ENCODE assay signal across 10 mouse cellular contexts in the genomic region with DNA sequence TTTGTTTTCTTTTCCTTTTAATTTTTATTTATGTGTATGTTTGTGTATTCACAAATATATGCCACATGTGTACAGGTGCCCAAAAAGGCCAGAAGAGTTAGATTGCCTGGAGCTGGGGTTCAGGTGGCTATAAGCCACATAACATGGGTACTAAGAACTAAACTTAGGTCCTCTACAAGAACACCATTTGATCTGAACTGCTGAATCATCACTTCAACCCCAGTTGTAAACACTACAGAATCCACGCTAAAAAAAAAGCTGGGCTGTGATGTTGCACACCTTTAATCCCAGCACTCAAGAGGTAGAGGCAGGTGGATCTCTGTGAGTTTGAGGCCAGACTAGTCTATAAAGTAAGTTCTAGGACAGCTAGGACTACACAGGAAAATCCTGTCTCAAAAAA. TPM values are rescaled to one million over a fixed set of nuclear protein-coding genes. Genes with fewer than 3 reads are reported as not detected.
DNase-seq lines count a peak whose midpoint lies in the region; ATAC-seq and TF ChIP-seq lines count a peak whose summit lies in the region.
"Had no signal": no experiment of that assay in that cellular context is flagged by ENCODE, and none has a peak within 500 bp of the region (broad histone marks: within the 10 kb centered on the region; RNA-seq: fewer than 3 reads in every experiment).

No protein-coding gene starts in this region.

- peaks cover 18% of the 10 kb centered on the region for H3K36me3 ChIP-seq in hindbrain, embryonic 16.5 days (ENCODE audit: control insufficient read depth, insufficient read depth, low read length)
- peaks cover 27% of the 10 kb centered on the region for H3K36me3 ChIP-seq in myocyte (ENCODE audit: control insufficient read depth, insufficient read depth)

- no peak for TF ChIP-seq CTCF in layer of hippocampus, adult 2 months (conservative IDR thresholded peaks at IDR 0.05)
- TF ChIP-seq CTCF in cortical plate, adult 2 months (IDR thresholded peaks at IDR 0.05; ENCODE audit: extremely low read depth, insufficient read depth, low read length), result no peak

- TF ChIP-seq POLR2A in cortical plate, adult 2 months (IDR thresholded peaks at IDR 0.05; ENCODE audit: extremely low read depth, insufficient read depth, low read length), result no peak
- TF ChIP-seq POLR2A in myocyte (IDR thresholded peaks at IDR 0.05; ENCODE audit: insufficient read length, low read depth), result no peak

- H3K4me2 ChIP-seq in hindbrain, embryonic 16.5 days (ENCODE audit: low read length), result peak overlapping the region; percentile 58
- H3K4me2 ChIP-seq in myocyte (ENCODE audit: low read depth), result peak overlapping the region; percentile 67

- 85% methylated on average over 1 of the region's 1 CpGs for WGBS in hindbrain, embryonic 16.5 days

- H3K27me3 ChIP-seq in hindbrain, embryonic 16.5 days (replicated peaks; ENCODE audit: control insufficient read depth, insufficient read depth, low read length), result no peaks in the 10 kb centered on the region
- H3K27me3 ChIP-seq in myocyte (ENCODE audit: control insufficient read depth, insufficient read depth, insufficient read length), result no peaks in the 10 kb centered on the region

- ATAC-seq in hindbrain, embryonic 16.5 days, result no peak

- H3K4me3 ChIP-seq in layer of hippocampus, adult 2 months, result peak overlapping the region; percentile 71; the same call in 1 of the 2 replicates
- H3K4me3 ChIP-seq in cortical plate, adult 2 months (ENCODE audit: insufficient read depth, low read length), result peak overlapping the region; percentile 86; the same call in 1 of the 2 replicates
- peak overlapping the region; percentile 84 for H3K4me3 ChIP-seq in hindbrain, embryonic 16.5 days (ENCODE audit: low read length)
- no peak overlapping the region for H3K4me3 ChIP-seq in myocyte

- no peaks in the 10 kb centered on the region for H3K9me3 ChIP-seq in hindbrain, embryonic 16.5 days (ENCODE audit: control insufficient read depth, low read length)

- no peak for DNase-seq in layer of hippocampus, adult 2 months (ENCODE audit: low spot score in 2 of 2)
- DNase-seq in layer of hippocampus, adult 11-12 months (ENCODE audit: low spot score), result no peak
- no peak for DNase-seq in frontal cortex, postnatal 14 days (ENCODE audit: low spot score in 2 of 2)
- DNase-seq in ovary, postnatal 36 days (ENCODE audit: low spot score), result no peak
- DNase-seq: thymus, postnatal 36 days had no signal

- H3K9ac ChIP-seq in hindbrain, embryonic 16.5 days (ENCODE audit: low read depth, low read length), result peak overlapping the region; percentile 43

- 0 out of 2 replicates have a peak, but pooled peaks cover 2% of the 10 kb centered on the region for H3K4me1 ChIP-seq in cortical plate, adult 2 months (ENCODE audit: control insufficient read depth, insufficient read depth, low read length)
- peaks cover 31% of the 10 kb centered on the region for H3K4me1 ChIP-seq in hindbrain, embryonic 16.5 days (ENCODE audit: control insufficient read depth, insufficient read depth, low read depth, low read length)

- peaks cover 68% of the 10 kb centered on the region for H3K79me2 ChIP-seq in myocyte (ENCODE audit: control insufficient read depth, insufficient read depth)

- no peak overlapping the region for H3ac ChIP-seq in myocyte (ENCODE audit: control insufficient read depth, insufficient read length)

- no peak overlapping the region for H3K27ac ChIP-seq in layer of hippocampus, adult 2 months
- H3K27ac ChIP-seq in cortical plate, adult 2 months (ENCODE audit: insufficient read depth, low read length), result no peak overlapping the region
- no peak overlapping the region for H3K27ac ChIP-seq in hindbrain, embryonic 16.5 days (ENCODE audit: low read depth, low read length)

TF ChIP-seq in myocyte, 11 proteins besides CTCF, POLR2A, EP300 and RAD21:
- TF ChIP-seq E2F4 (IDR thresholded peaks at IDR 0.05; ENCODE audit: insufficient read depth), result no peak
- no peak for TF ChIP-seq POLR2AphosphoS2 (IDR thresholded peaks at IDR 0.05; ENCODE audit: insufficient read length, low read depth)
- TF ChIP-seq TCF3 (IDR thresholded peaks at IDR 0.05; ENCODE audit: insufficient read length, low read depth), result no peak
- no peak for TF ChIP-seq CEBPB (IDR thresholded peaks at IDR 0.05; ENCODE audit: insufficient read depth, poor library complexity, severe bottlenecking)
- TF ChIP-seq MYOD1 (IDR thresholded peaks at IDR 0.05; ENCODE audit: control insufficient read depth in 1 of 3, insufficient read length in 2 of 3, low read depth in 2 of 3), result no peak
- TF ChIP-seq TCF12 (IDR thresholded peaks at IDR 0.05; ENCODE audit: insufficient read depth, poor library complexity, severe bottlenecking), result no peak
- TF ChIP-seq USF1 (IDR thresholded peaks at IDR 0.05; ENCODE audit: low read depth), result no peak
- no peak for TF ChIP-seq MYOG (IDR thresholded peaks at IDR 0.05; ENCODE audit: control insufficient read depth in 1 of 3, insufficient read depth in 1 of 3, insufficient read length in 2 of 3, low read depth in 2 of 3)
- no peak for TF ChIP-seq MAX (IDR thresholded peaks at IDR 0.05; ENCODE audit: low read depth)
- TF ChIP-seq SRF (IDR thresholded peaks at IDR 0.05; ENCODE audit: control insufficient read depth, insufficient read length, low read depth), result no peak
- TF ChIP-seq REST (IDR thresholded peaks at IDR 0.05; ENCODE audit: insufficient read depth, insufficient read length), result no peak

RNA-seq across cellular contexts. Expression of a gene that starts 1.8 kb away (rescaled TPM):
- total RNA-seq in layer of hippocampus, adult 2 months (2021), result 100 to 1,000 TPM; 149 to 151 TPM
- polyA plus RNA-seq in cortical plate, adult 2 months (2012; rRNA removed), result 200 TPM in 2 replicates
- polyA plus RNA-seq in hindbrain, embryonic 16.5 days (2015; fragmentation: Nextera tagmentation; extraction: Ambion mirVana), result 183 and 191 TPM in 2 replicates
- polyA plus RNA-seq in myocyte (2012; fragmentation: generic; extraction: Trizol), result 806 TPM

RNA-seq across cellular contexts. Expression of a gene that starts 14.2 kb away (rescaled TPM):
- total RNA-seq in layer of hippocampus, adult 2 months (2021), result 10 to 100 TPM; 47.4 to 55.0 TPM
- 50.2 and 51.3 TPM in 2 replicates for polyA plus RNA-seq in cortical plate, adult 2 months (2012; rRNA removed)
- 89.6 and 92.0 TPM in 2 replicates for polyA plus RNA-seq in hindbrain, embryonic 16.5 days (2015; fragmentation: Nextera tagmentation; extraction: Ambion mirVana)
- polyA plus RNA-seq in myocyte (2012; fragmentation: generic; extraction: Trizol), result 109 TPM

RNA-seq across cellular contexts. Expression of a gene that starts 19.1 kb away (rescaled TPM):
- 1 to 10 TPM; 1.5 to 3.4 TPM for total RNA-seq in layer of hippocampus, adult 2 months (2021)
- polyA plus RNA-seq in cortical plate, adult 2 months (2012; rRNA removed), result 0.59 TPM in 1 of 2 replicates, not detected in the other
- 1.5 and 1.6 TPM in 2 replicates for polyA plus RNA-seq in hindbrain, embryonic 16.5 days (2015; fragmentation: Nextera tagmentation; extraction: Ambion mirVana)
- 0.94 TPM for polyA plus RNA-seq in myocyte (2012; fragmentation: generic; extraction: Trizol)
- total RNA-seq: hematopoietic stem cell, adult 5-6 weeks had no signal
- polyA plus RNA-seq: small intestine, adult 2 months had no signal

RNA-seq across cellular contexts. Expression of a gene that starts 19.8 kb away (rescaled TPM):
- total RNA-seq in layer of hippocampus, adult 2 months (2021), result 10 to 100 TPM; 69.5 to 78.4 TPM
- polyA plus RNA-seq in cortical plate, adult 2 months (2012; rRNA removed), result 106 and 109 TPM in 2 replicates
- polyA plus RNA-seq in hindbrain, embryonic 16.5 days (2015; fragmentation: Nextera tagmentation; extraction: Ambion mirVana), result 109 and 119 TPM in 2 replicates
- 49.5 TPM for polyA plus RNA-seq in myocyte (2012; fragmentation: generic; extraction: Trizol)

RNA-seq across cellular contexts. Expression of a gene that starts 35.5 kb away (rescaled TPM):
- total RNA-seq in layer of hippocampus, adult 2 months (2021), result 100 to 1,000 TPM; 102 to 106 TPM
- 121 and 127 TPM in 2 replicates for polyA plus RNA-seq in cortical plate, adult 2 months (2012; rRNA removed)
- 120 and 140 TPM in 2 replicates for polyA plus RNA-seq in hindbrain, embryonic 16.5 days (2015; fragmentation: Nextera tagmentation; extraction: Ambion mirVana)
- 64.3 TPM for polyA plus RNA-seq in myocyte (2012; fragmentation: generic; extraction: Trizol)
